Mouse (Mus musculus): ENCODE data around the gene Ptrh2.

DNA sequence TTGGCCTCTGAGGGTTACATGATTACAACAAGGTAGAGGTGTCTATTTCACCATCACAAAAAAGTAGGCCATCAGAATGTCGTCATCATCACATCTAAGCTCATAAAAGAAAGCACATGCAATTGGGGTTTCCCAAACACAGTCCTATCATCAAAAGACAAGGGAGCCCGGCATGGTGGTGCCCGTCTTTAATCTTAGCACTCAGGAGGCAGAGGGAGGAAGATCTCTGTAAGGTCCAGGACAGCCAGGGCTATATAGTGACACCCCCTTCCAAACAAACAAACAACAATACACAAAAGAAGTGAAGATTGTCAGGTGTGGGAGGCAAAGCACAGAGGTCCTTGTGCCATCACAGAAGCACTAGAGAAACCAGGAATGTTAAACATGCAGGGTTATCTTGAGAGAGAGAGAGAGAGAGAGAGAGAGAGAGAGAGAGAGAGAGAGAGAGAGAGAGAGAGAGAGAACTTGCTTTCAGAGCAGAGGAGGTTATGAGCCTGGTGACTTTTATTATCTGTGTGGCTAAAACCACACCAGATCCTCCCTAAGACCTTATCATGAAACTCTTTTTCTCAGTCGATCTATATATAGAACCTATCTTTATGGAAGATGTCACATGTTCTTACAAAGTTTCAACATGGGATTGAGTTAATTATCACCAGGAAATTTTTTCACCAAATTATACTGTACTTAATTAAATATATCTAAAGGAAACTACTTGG lies 26.8 kb upstream of the Ptrh2 start:
- no peak for TF ChIP-seq EP300 (optimal IDR thresholded peaks at IDR 0.05)
- TF ChIP-seq CTCF (IDR thresholded peaks at IDR 0.05; ENCODE audit: low read depth): no peak

Data from stomach, postnatal 0 days (tissue).